Mouse (Mus musculus): ENCODE measurements around the gene Ppp2r1b. TPM values are rescaled to one million over a fixed set of nuclear protein-coding genes. Genes with fewer than 3 reads are reported as not detected.
"Not testable (repeated sequence)": the region's sequence is repeated elsewhere in the genome, so short reads cannot be mapped to it uniquely, and the experiment has no call there.

The Ppp2r1b gene
- polyA plus RNA-seq, 1 experiment from 2014 or later, result 106 TPM

DNA sequence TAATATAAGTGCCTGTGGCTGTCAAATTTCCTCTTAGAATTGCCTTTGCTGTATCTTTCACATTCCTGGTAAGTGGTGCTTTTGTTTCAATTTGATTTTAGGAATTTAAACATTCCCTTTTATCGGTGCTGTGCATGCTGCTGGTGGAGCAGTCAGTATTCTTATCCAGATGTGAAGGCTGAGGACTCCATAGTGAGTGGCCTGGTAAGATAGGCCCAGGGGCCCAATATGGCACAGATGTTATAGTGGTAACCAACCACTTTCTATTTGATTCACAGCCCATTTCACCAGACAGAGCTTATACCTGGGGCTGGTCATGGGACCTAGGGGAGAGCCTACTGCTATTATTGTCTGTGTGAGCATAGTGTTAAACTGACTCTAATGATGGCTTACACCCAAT lies 28.6 kb upstream of the Ppp2r1b start:
- Histone ChIP-seq H3K9me3 (no peaks in the 10 kb centered on the region), H3K4me3 (replicated peaks) (no peak overlapping the region), H3K9ac (replicated peaks) (no peak overlapping the region), H3K36me3 (peaks cover 69% of the 10 kb centered on the region), H3K4me2 (no peak overlapping the region), H3K27me3 (no peaks in the 10 kb centered on the region), H3K27ac (no peak overlapping the region), H3K4me1 (replicated peaks) (no peaks in the 10 kb centered on the region)
- 92% methylated on average over 1 of the region's 1 CpGs for WGBS
- no peak for ATAC-seq (ENCODE audit: insufficient number of reproducible peaks, insufficient read depth, low FRiP score, low TSS enrichment, low read depth)

DNA sequence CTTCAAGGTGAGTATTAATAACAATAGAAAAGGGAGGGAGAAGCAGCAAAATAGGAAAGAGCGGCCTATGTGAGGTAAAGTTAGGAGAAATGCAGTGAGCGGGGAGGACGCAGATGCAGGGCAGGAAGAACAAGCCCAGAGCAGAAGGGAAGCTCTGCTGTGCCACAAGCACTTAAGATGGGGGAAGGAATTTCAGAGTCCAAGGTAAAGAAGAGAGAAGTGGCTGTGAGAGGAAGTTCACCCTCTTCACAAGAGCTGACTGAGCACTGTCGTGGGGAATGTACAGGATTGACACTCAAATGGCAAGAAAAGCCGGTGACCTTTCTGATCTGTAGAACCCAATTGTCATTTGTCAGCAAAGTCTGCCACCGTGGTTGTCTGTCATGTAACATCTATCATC lies 27.1 kb upstream of the Ppp2r1b start:
- Histone ChIP-seq H3K4me2 (no peak overlapping the region), H3K4me1 (replicated peaks) (no peaks in the 10 kb centered on the region), H3K36me3 (peaks cover 71% of the 10 kb centered on the region), H3K9ac (replicated peaks) (no peak overlapping the region), H3K27ac (no peak overlapping the region), H3K9me3 (no peaks in the 10 kb centered on the region), H3K4me3 (replicated peaks) (no peak overlapping the region), H3K27me3 (no peaks in the 10 kb centered on the region)
- no peak for ATAC-seq (ENCODE audit: insufficient number of reproducible peaks, insufficient read depth, low FRiP score, low TSS enrichment, low read depth)
- WGBS, result 93% methylated on average over 6 of the region's 6 CpGs

DNA sequence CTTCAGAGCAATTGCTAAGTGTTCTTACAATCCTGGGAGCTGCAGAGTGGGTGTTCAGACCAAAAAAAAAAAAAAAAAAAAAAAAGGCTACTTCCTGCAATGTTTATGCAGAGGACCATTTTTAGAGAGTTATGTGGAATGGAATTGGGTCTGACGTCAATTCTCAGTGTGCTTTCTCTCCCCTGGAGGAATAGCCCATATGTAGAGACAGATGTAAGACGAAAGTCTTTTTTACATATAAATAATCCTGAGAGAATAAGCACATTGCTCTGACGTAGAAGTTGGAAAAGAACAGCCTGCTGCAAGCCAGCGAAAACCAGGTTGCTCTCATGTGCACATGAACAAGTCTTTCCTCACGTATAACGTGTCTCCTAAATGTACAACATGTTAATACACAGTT lies 25.4 kb upstream of the Ppp2r1b start:
- Histone ChIP-seq H3K27me3 (no peaks in the 10 kb centered on the region), H3K4me3 (replicated peaks) (no peak overlapping the region), H3K27ac (no peak overlapping the region), H3K9ac (replicated peaks) (no peak overlapping the region), H3K36me3 (peaks cover 68% of the 10 kb centered on the region), H3K9me3 (no peaks in the 10 kb centered on the region), H3K4me1 (replicated peaks) (no peaks in the 10 kb centered on the region), H3K4me2 (no peak overlapping the region)
- WGBS, result 94% methylated on average over 6 of the region's 6 CpGs
- ATAC-seq (ENCODE audit: insufficient number of reproducible peaks, insufficient read depth, low FRiP score, low TSS enrichment, low read depth), result no peak

DNA sequence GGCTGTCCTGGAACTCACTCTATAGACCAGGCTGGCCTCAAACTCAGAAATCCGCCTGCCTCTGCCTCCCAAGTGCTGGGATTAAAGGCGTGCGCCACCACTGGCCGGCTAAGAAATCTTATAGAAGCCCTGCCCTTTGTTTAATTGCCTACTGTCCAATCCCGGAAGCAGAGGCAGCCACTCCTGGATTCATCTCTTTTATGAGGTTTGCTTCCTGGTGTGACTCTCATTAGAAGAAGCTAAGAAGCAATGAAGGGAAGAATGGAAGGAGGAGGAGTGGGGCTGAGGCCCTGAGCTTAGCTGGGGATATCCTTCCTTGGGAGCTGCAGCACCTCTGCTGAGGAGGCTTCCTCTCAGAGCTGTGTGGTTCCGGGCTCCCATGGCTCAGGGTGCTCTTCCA lies 23.4 kb upstream of the Ppp2r1b start:
- Histone ChIP-seq H3K36me3 (peaks cover 62% of the 10 kb centered on the region), H3K9ac (replicated peaks) (no peak overlapping the region), H3K27ac (no peak overlapping the region), H3K9me3 (no peaks in the 10 kb centered on the region), H3K4me3 (replicated peaks) (no peak overlapping the region), H3K4me2 (no peak overlapping the region), H3K27me3 (no peaks in the 10 kb centered on the region), H3K4me1 (replicated peaks) (no peaks in the 10 kb centered on the region)
- 91% methylated on average over 6 of the region's 6 CpGs for WGBS
- no peak for ATAC-seq (ENCODE audit: insufficient number of reproducible peaks, insufficient read depth, low FRiP score, low TSS enrichment, low read depth)

DNA sequence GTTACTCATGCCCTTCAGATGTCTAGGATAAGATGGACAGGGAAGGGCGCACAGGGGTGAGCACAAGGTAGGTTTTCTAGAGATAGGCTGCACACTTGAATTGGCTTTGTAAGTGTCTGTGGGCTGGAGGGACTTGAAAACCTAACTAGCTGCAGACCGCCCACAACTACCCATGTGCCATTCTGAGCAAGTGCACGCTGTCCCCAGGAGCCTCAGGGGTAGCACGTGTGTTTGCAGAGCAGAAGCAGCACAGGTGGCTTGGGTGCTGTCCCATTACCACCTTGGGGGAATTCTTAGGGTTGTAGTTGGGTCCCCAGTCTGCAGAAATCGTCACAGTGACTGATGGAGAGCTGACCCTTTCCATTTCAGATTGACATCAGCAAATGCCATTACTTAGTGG lies 22.9 kb upstream of the Ppp2r1b start:
- no peak for ATAC-seq (ENCODE audit: insufficient number of reproducible peaks, insufficient read depth, low FRiP score, low TSS enrichment, low read depth)
- WGBS, result 93% methylated on average over 5 of the region's 5 CpGs
- peaks cover 58% of the 10 kb centered on the region for H3K36me3 ChIP-seq

DNA sequence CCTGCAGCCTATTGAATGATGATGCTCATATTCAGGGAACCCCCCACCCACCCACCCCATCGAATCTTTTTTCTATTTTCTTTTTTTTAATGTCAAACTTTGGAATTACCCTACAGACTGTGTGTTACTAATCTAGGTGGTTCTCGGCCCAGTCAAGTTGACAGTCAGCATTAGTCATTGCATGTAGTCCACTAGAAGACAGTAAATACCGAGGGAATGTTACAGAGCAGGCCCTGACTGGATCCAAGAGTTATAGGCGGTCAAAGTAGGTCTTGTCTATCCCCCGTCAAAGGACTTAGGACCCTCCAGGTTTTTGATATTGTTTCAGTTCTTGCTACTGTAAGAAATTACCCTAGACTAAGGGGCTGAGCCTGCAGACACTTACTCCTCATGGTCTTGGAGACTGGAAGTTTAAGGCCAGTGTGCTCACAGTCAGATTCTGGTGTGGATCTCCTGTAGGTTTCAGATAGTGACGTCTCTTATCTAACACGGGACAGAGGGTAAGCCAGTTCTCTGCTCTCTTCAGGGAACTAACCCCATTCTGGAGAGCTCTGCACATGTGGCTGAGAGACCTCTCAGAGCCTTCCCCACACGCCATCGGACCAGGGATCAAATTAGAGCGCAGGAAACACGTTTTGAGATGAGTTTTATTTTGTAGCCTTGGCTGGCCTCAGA lies 21.2 kb upstream of the Ppp2r1b start:
- Histone ChIP-seq H3K9me3 (no peaks in the 10 kb centered on the region), H3K4me1 (replicated peaks) (no peaks in the 10 kb centered on the region), H3K4me2 (no peak overlapping the region), H3K27ac (no peak overlapping the region), H3K9ac (replicated peaks) (no peak overlapping the region), H3K4me3 (replicated peaks) (no peak overlapping the region), H3K27me3 (no peaks in the 10 kb centered on the region), H3K36me3 (peaks cover 59% of the 10 kb centered on the region)
- no peak for ATAC-seq (ENCODE audit: insufficient number of reproducible peaks, insufficient read depth, low FRiP score, low TSS enrichment, low read depth)
- whole genome bisulfite sequencing, result 86% methylated on average over 11 of the region's 11 CpGs

More for the DNA sequence above, 22.9 kb upstream of the Ppp2r1b start:
- Histone ChIP-seq H3K9me3 (no peaks in the 10 kb centered on the region), H3K4me3 (replicated peaks) (no peak overlapping the region), H3K4me2 (no peak overlapping the region), H3K9ac (replicated peaks) (no peak overlapping the region), H3K4me1 (replicated peaks) (no peaks in the 10 kb centered on the region), H3K27me3 (no peaks in the 10 kb centered on the region), H3K27ac (no peak overlapping the region)

DNA sequence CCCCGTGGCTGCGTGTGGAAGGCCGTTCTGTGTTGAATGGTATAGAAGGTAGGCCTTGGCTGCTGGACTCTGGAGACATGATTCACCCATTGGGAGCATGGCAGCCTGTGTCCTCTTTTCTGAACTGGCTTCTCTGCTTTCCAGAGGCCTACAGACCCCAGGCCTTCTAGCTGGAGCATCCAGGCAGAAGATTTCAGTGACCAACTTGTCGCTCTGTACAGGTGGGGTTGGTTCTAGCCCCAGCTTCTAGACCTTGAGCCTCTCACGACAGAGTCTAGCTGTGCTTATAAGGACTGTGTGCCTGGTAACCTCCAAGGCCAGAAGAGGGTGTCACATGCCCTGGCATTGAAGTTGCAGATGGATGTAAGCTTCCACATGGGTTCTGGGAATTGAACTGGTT lies 13.6 kb upstream of the Ppp2r1b start:
- Histone ChIP-seq H3K27me3 (no peaks in the 10 kb centered on the region), H3K4me2 (no peak overlapping the region), H3K4me3 (replicated peaks) (no peak overlapping the region), H3K9ac (replicated peaks) (no peak overlapping the region), H3K36me3 (peaks cover 40% of the 10 kb centered on the region), H3K9me3 (no peaks in the 10 kb centered on the region), H3K4me1 (replicated peaks) (no peaks in the 10 kb centered on the region), H3K27ac (no peak overlapping the region)
- ATAC-seq (ENCODE audit: insufficient number of reproducible peaks, insufficient read depth, low FRiP score, low TSS enrichment, low read depth), result no peak
- WGBS, result 86% methylated on average over 5 of the region's 5 CpGs

DNA sequence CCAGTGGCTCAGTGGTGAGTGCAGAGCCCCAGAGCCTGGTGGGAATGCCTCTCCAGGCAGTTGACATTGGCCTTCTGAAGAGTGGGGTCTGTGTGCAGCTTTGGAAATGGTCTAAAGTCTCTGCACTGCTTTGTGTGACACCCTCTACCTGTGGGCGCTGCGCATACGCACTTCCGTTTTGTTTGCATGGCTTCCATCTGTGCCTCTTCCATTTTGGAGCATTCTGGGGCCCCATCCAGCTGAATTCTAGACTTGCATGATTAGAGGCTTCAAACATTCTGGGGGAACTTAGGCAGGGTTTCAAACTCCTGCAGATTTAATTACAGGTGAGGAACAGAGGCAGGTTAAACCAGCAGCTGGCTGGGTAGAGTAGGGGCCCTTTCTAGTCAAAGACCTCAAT lies 12.9 kb upstream of the Ppp2r1b start:
- Histone ChIP-seq H3K4me3 (replicated peaks) (no peak overlapping the region), H3K4me2 (no peak overlapping the region), H3K36me3 (peaks cover 41% of the 10 kb centered on the region), H3K27ac (no peak overlapping the region), H3K27me3 (no peaks in the 10 kb centered on the region), H3K4me1 (replicated peaks) (no peaks in the 10 kb centered on the region), H3K9me3 (no peaks in the 10 kb centered on the region), H3K9ac (replicated peaks) (no peak overlapping the region)
- no peak for ATAC-seq (ENCODE audit: insufficient number of reproducible peaks, insufficient read depth, low FRiP score, low TSS enrichment, low read depth)
- 94% methylated on average over 4 of the region's 4 CpGs for WGBS

DNA sequence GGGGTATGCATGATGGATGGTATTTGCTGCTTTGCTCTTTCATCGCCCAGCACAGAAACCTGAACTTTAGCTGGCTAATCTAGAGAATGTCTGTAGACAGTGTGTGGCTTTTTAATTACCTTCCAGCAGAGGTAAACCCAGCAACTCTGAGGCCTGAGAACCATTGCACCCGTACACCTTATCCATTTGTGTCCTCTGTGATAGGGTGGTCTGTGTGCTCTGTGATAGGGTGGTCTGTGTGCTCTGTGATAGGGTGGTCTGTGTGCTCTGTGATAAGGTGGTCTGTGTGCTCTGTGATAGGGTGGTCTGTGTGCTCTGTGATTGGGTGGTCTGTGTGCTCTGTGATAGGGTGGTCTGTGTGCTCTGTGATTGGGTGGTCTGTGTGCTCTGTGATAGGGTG lies 12.5 kb upstream of the Ppp2r1b start:
- ATAC-seq (ENCODE audit: insufficient number of reproducible peaks, insufficient read depth, low FRiP score, low TSS enrichment, low read depth), result not testable (repeated sequence)
- WGBS, result 85% methylated on average over 2 of the region's 2 CpGs
- peaks cover 42% of the 10 kb centered on the region for H3K36me3 ChIP-seq

DNA sequence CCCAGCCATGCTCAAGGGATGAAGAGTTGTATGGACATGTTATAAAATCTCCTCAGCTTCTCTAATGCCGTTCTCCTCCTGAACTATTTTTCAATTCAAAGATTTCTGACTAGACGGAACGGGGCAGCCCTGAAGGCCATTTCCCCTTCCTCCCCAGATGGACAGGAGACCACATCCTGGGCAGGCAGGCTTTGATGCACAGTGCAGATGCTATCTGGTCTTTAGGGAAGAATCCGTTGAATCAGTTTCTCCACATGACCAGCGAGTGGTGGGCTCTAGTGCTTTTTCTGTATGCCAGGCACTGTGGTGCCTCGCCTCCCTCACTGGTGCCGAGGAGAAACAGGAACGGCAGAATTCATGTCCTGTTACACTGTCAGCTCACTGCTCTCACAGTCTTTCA lies 11.3 kb upstream of the Ppp2r1b start:
- WGBS, result 87% methylated on average over 8 of the region's 8 CpGs
- Histone ChIP-seq H3K4me3 (replicated peaks) (no peak overlapping the region), H3K27me3 (no peaks in the 10 kb centered on the region), H3K9me3 (no peaks in the 10 kb centered on the region), H3K27ac (no peak overlapping the region), H3K9ac (replicated peaks) (no peak overlapping the region), H3K4me1 (replicated peaks) (no peaks in the 10 kb centered on the region), H3K36me3 (peaks cover 36% of the 10 kb centered on the region; the same call in 1 of the 2 replicates), H3K4me2 (no peak overlapping the region)
- ATAC-seq (ENCODE audit: insufficient number of reproducible peaks, insufficient read depth, low FRiP score, low TSS enrichment, low read depth), result no peak

More for the DNA sequence above, 12.5 kb upstream of the Ppp2r1b start:
- not testable (repeated sequence) for H3K9ac ChIP-seq (replicated peaks); H3K27me3 ChIP-seq; H3K27ac ChIP-seq; H3K4me2 ChIP-seq; H3K4me1 ChIP-seq (replicated peaks); H3K9me3 ChIP-seq; H3K4me3 ChIP-seq (replicated peaks)

DNA sequence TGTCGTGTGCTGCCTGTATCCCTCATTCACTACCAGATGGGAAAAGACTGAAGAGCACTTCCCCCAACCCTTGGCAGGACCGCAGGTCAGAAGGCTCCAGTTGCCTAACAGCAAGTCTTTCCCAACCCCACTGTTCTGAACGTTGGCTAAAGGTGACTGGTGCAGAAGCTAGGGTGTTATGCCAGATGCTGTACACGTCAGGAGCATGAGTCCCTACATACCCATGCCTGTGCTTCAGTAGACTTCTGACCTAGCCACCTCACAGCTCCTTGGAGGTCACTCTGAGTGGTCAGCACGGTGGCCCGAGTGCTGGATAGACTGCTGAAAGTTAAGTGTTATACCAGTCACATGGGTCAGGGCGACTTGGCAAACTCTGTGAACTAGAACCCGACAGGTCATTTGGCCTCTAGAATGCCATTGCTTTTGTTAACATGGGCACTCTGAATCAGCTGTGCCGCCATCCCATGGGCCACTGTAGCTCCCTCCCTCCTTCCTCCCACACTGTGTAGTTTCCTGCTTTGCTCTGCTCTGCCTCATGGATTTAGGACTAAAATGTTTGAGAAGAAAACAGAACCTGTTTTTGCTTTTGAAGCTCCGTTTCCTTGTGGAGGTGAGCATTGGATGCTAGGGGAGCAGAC lies 9.9 kb upstream of the Ppp2r1b start:
- Histone ChIP-seq H3K9ac (replicated peaks) (no peak overlapping the region), H3K36me3 (peaks cover 31% of the 10 kb centered on the region; the same call in 1 of the 2 replicates), H3K27me3 (no peaks in the 10 kb centered on the region), H3K4me3 (replicated peaks) (no peak overlapping the region), H3K4me2 (no peak overlapping the region), H3K27ac (no peak overlapping the region), H3K9me3 (no peaks in the 10 kb centered on the region), H3K4me1 (replicated peaks) (no peaks in the 10 kb centered on the region)
- 88% methylated on average over 10 of the region's 10 CpGs for WGBS
- ATAC-seq (ENCODE audit: insufficient number of reproducible peaks, insufficient read depth, low FRiP score, low TSS enrichment, low read depth), result no peak

DNA sequence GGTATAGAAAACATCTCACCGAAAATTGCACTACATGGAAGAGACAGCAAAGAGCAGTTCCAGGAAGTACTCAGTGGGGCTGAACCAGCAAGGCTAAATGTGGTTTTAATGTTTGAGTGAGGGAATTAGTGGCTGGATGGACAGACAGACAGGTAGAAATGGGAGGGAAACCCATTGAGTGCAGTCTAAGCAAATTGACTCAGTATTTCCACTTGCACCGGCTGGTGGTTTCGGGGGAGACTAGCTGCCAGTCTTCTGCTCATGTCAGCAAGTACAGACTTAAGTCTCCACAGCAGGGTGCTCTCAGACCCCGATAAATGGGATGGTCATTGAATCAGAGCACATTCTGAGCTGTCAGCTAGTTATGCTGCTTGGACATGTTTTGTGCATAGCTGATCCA lies 9.0 kb upstream of the Ppp2r1b start:
- WGBS, result 89% methylated on average over 4 of the region's 4 CpGs
- H3K4me1 ChIP-seq (replicated peaks), result no peaks in the 10 kb centered on the region
- no peak overlapping the region for H3K27ac ChIP-seq
- H3K36me3 ChIP-seq, result peaks cover 30% of the 10 kb centered on the region; the same call in 1 of the 2 replicates
- no peak for ATAC-seq (ENCODE audit: insufficient number of reproducible peaks, insufficient read depth, low FRiP score, low TSS enrichment, low read depth)
- no peaks in the 10 kb centered on the region for H3K27me3 ChIP-seq
- no peak overlapping the region for H3K9ac ChIP-seq (replicated peaks)
- no peak overlapping the region for H3K4me2 ChIP-seq
- H3K9me3 ChIP-seq, result no peaks in the 10 kb centered on the region
- H3K4me3 ChIP-seq (replicated peaks), result no peak overlapping the region
